In genomic region chr10:95030801-95031200, GRCm38 (mm10) we compare ENCODE assay signal across 18 mouse cellular contexts.
"Had no signal": no experiment of that assay in that cellular context is flagged by ENCODE, and none has a peak within 500 bp of the region (broad histone marks: within the 10 kb centered on the region; RNA-seq: fewer than 3 reads in every experiment).

No protein-coding gene starts in this region.

- H3K4me2 ChIP-seq: intestine, embryonic 15.5 days; liver, embryonic 11.5 days; lung, embryonic 14.5 days; midbrain, embryonic 12.5 days; midbrain, embryonic 15.5 days; neural tube, embryonic 13.5 days; stomach, embryonic 15.5 days had no signal

- H3K4me3 ChIP-seq: intestine, embryonic 15.5 days; midbrain, embryonic 12.5 days; midbrain, embryonic 15.5 days; myocyte; neural tube, embryonic 13.5 days; stomach, embryonic 15.5 days had no signal

- H3K36me3 ChIP-seq: intestine, embryonic 15.5 days; midbrain, embryonic 12.5 days; midbrain, embryonic 15.5 days; neural tube, embryonic 13.5 days; stomach, embryonic 15.5 days had no signal

- DNase-seq: kidney, postnatal 4 days; left cerebral cortex, postnatal 4 days; liver, postnatal 0 days; lung, embryonic 14.5 days; retina, postnatal 1 day; right cerebral cortex, postnatal 25 days; spleen, adult 18-20 months; thymus, postnatal 25 days had no signal

- H3K27me3 ChIP-seq: intestine, embryonic 15.5 days; midbrain, embryonic 12.5 days; midbrain, embryonic 15.5 days; neural tube, embryonic 13.5 days; stomach, embryonic 15.5 days had no signal

- ATAC-seq: intestine, embryonic 15.5 days; liver, postnatal 0 days; lung, postnatal 0 days; midbrain, embryonic 15.5 days had no signal

- H3K4me1 ChIP-seq: intestine, embryonic 15.5 days; midbrain, embryonic 15.5 days; stomach, embryonic 15.5 days had no signal

- H3K27ac ChIP-seq: intestine, embryonic 15.5 days; liver, embryonic 14.5 days; macrophage; midbrain, embryonic 12.5 days; midbrain, embryonic 15.5 days; neural tube, embryonic 13.5 days; stomach, embryonic 15.5 days had no signal

- H3K9me3 ChIP-seq: intestine, embryonic 15.5 days; midbrain, embryonic 12.5 days; midbrain, embryonic 15.5 days; neural tube, embryonic 13.5 days; stomach, embryonic 15.5 days had no signal

- H3K9ac ChIP-seq: intestine, embryonic 15.5 days; liver, embryonic 14.5 days; liver, postnatal 0 days; lung, embryonic 14.5 days; midbrain, embryonic 12.5 days; midbrain, embryonic 15.5 days; neural tube, embryonic 13.5 days; stomach, embryonic 15.5 days had no signal
